Mouse (Mus musculus) bone marrow, adult 2 months (tissue): ENCODE results near the gene Rgcc.

ENCODE experiments used
- CTCF ChIP-seq: fragments of 200-500 bp; IDR thresholded peaks from 2 replicates; pipeline ENCODE4 v1.5.1; 2011; ENCODE audit warnings: low read length, control low read depth; ENCODE audit not compliant: control insufficient read depth, insufficient read depth
- POLR2A ChIP-seq: fragments of 200-500 bp; IDR thresholded peaks from 2 replicates; pipeline ENCODE4 v1.6.1; 2011; ENCODE audit warnings: low read depth, mild to moderate bottlenecking, control low read depth, low read length, borderline replicate concordance; ENCODE audit not compliant: control insufficient read depth

- TF ChIP-seq CTCF (no peak), POLR2A (no peak)
These were observed 19.4 kb downstream of the Rgcc start for GRCm38 (mm10) chr14:79281894-79282553.
